Mouse (Mus musculus) R1 (cell line): ENCODE data around the gene Omp.
A peak's percentile ranks its signal among the peaks of the same experiment; 100 is the strongest.

ENCODE experiments used
- DNase-seq: peaks from one replicate; pipeline ENCODE4 v3.0.0-alpha.2; 2018; ENCODE audit warnings: low read depth, low spot score

The Omp gene

GRCm38 (mm10) chr7:98171141-98172073, 26.1 kb upstream of the Omp start:
- no peak for DNase-seq

- DNase-seq = no peak
These were observed 19.8 kb upstream of the Omp start for GRCm38 (mm10) chr7:98164999-98165528.

- DNase-seq = no peak
These were observed 19.2 kb upstream of the Omp start for GRCm38 (mm10) chr7:98164382-98164998.

- DNase-seq = no peak
These were observed 18.4 kb upstream of the Omp start for GRCm38 (mm10) chr7:98163700-98164099.

GRCm38 (mm10) chr7:98162239-98162638, 16.9 kb upstream of the Omp start:
- no peak for DNase-seq

GRCm38 (mm10) chr7:98160041-98160740, 14.9 kb upstream of the Omp start:
- DNase-seq = no peak

GRCm38 (mm10) chr7:98158481-98158880, 13.2 kb upstream of the Omp start:
- peak; percentile 50 for DNase-seq

- peak; percentile 81 for DNase-seq
These were observed 12.5 kb upstream of the Omp start for GRCm38 (mm10) chr7:98157636-98158332.

GRCm38 (mm10) chr7:98156280-98156665, 11.0 kb upstream of the Omp start:
- DNase-seq = no peak

GRCm38 (mm10) chr7:98155546-98156279, 10.4 kb upstream of the Omp start:
- DNase-seq = peak; percentile 55

- no peak for DNase-seq
These were observed 8.6 kb upstream of the Omp start for GRCm38 (mm10) chr7:98153892-98154291.

- DNase-seq = peak; percentile 50
These were observed 8.0 kb upstream of the Omp start for GRCm38 (mm10) chr7:98153345-98153744.

GRCm38 (mm10) chr7:98152400-98152799, 7.1 kb upstream of the Omp start:
- DNase-seq = no peak

GRCm38 (mm10) chr7:98150525-98150924, 5.2 kb upstream of the Omp start:
- DNase-seq = no peak

- no peak for DNase-seq
These were observed 4.5 kb upstream of the Omp start for GRCm38 (mm10) chr7:98149802-98150201.

GRCm38 (mm10) chr7:98148721-98149407, 3.6 kb upstream of the Omp start:
- DNase-seq = no peak

- no peak for DNase-seq
These were observed 2.5 kb upstream of the Omp start for GRCm38 (mm10) chr7:98147766-98148165.

- DNase-seq = no peak
These were observed 1.1 kb upstream of the Omp start for GRCm38 (mm10) chr7:98146447-98146845.

- no peak for DNase-seq
These were observed 642 bp upstream of the Omp start for GRCm38 (mm10) chr7:98145842-98146446.

GRCm38 (mm10) chr7:98142648-98143047, 2.7 kb downstream of the Omp start:
- DNase-seq = no peak
